8 mouse cellular contexts compared by ENCODE assay signal in the genomic region with DNA sequence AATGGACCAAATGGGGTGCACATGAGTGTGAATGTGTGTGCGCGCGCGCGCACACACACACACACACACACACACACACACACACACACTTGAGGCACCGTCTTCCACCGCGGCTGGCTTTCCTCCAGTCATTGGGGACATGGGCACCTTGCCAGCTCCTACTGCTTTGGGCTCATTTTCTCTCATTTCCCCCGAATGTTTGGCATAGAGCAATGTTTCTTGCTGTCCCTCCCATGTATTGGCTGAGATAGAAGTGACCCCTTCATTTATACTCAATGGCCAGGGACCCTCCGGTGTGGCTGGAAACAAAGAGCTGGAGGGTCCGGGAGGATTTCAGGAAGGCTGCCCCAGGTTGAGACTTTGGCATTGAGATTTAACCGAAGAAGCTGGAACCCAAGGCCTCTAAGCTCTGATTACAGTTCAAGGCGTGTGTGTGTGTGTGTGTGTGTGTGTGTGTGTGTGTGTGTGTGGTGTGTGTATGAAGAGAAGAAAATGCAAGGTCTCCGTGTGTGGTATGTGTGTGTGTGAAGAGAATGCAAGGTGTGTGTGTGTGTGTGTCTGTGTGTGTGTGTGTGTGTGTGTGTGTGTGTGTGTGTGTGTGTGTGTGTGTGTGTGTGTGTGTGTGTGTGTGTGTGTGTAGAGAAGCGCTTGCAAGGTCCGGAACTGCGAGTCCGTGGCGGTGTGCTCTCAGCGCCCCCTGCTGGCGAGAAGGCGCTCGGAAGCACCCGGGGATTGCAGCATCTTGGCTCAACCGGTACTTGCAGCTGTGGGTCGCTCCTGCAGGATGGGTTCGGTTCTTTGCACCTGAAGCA. TPM values are rescaled to one million over a fixed set of nuclear protein-coding genes. Genes with fewer than 3 reads are reported as not detected.
DNase-seq lines count a peak whose midpoint lies in the region; ATAC-seq lines count a peak whose summit lies in the region.

No protein-coding gene starts in this region.

- 0 out of 2 replicates have a peak overlapping the region, but pooled peaks have one; percentile 14 for H3K9ac ChIP-seq in hindbrain, embryonic 14.5 days

- H3K36me3 ChIP-seq in hindbrain, embryonic 14.5 days (replicated peaks; ENCODE audit: control insufficient read depth, insufficient read depth), result no peaks in the 10 kb centered on the region

- 0 out of 2 replicates have a peak, but pooled peaks cover 7% of the 10 kb centered on the region for H3K4me1 ChIP-seq in hindbrain, embryonic 14.5 days (replicated peaks; ENCODE audit: control insufficient read depth, insufficient read depth, low read length)

- H3K27ac ChIP-seq in hindbrain, embryonic 14.5 days, result no peak overlapping the region

- ATAC-seq in hindbrain, embryonic 14.5 days (ENCODE audit: low FRiP score), result peak; percentile 74

- no peak overlapping the region for H3K4me3 ChIP-seq in hindbrain, embryonic 14.5 days (replicated peaks; ENCODE audit: low read length)

- H3K27me3 ChIP-seq in hindbrain, embryonic 14.5 days (ENCODE audit: control insufficient read depth, insufficient read depth, low read length), result no peaks in the 10 kb centered on the region

- H3K9me3 ChIP-seq in hindbrain, embryonic 14.5 days (ENCODE audit: control insufficient read depth, low read length), result no peaks in the 10 kb centered on the region

- 38% methylated on average over 26 of the region's 27 CpGs for WGBS in hindbrain, embryonic 14.5 days

- peak overlapping the region; percentile 32 for H3K4me2 ChIP-seq in hindbrain, embryonic 14.5 days (replicated peaks)

- DNase-seq in R1 (ENCODE audit: low read depth, low spot score), result peak; percentile 80
- peak; percentile 93 for DNase-seq in cerebellum, postnatal 14 days
- peak; percentile 70 to 79 for DNase-seq in frontal cortex, postnatal 36 days (ENCODE audit: low spot score in 2 of 2)
- peak; percentile 86 for DNase-seq in hindbrain, embryonic 14.5 days (ENCODE audit: low spot score)
- peak; percentile 86 for DNase-seq in left cerebral cortex, adult 18-20 months (ENCODE audit: low spot score in 2 of 2)
- DNase-seq in lung, postnatal 36 days, result peak; percentile 83
- DNase-seq in retina, postnatal 1 day, result peak; percentile 82
- peak; percentile 61 to 62 for DNase-seq in thymus, postnatal 36 days

RNA-seq across cellular contexts. Expression of a gene that starts 9.3 kb away (rescaled TPM):
- polyA plus RNA-seq in hindbrain, embryonic 14.5 days (2014; fragmentation: Nextera tagmentation; extraction: Ambion mirVana), result 26.8 and 27.5 TPM in 2 replicates
- total RNA-seq in left cerebral cortex, adult 18-20 months (2021), result 10 to 100 TPM; 13.6 to 16.3 TPM
